Mouse (Mus musculus): ENCODE data around the gene Cfc1. TPM values are rescaled to one million over a fixed set of nuclear protein-coding genes. Genes with fewer than 3 reads are reported as not detected.

Gene Cfc1
- polyA plus RNA-seq, 1 experiment from 2014 or later = not detected

DNA sequence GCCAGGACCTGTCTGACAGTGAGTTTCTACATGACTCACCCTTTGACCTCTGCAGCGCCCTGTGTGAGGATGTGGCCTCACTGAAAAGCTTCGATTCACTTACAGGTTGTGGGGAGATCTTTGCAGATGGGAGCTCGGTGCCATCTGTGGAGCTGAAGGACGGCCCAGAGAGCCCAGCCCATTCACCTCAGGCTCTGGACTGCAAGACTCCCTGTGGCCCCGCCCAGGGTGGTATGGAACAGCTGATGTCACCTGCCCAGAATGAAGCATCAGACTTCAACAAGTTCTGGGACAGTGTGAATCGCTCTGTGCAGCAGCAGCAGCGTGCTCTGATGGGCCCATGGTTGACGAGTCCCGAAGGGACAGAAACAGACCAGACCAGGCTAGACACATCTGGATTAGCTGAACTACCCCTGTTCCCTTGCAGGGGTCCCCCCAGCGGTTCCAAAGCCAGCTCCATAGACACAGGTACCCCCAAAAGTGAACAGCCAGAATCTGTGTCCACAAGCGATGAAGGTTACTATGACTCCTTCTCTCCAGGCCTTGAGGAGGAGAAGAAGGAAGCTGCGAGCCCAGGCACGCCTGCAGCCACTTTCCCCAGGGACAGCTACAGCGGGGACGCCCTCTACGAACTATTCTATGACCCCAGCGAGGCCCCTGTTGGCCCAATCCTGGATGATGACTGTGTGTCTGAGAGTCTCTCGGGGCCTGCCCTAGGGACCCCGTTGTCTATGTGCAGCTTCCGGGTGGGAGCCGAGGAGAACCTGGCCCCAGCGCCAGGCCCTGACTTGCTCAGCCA, 52.0 kb downstream of the Cfc1 start:
- Histone ChIP-seq H3K9me3 (ENCODE audit: control insufficient read depth, low read length) (no peaks in the 10 kb centered on the region), H3K4me1 (ENCODE audit: control insufficient read depth, insufficient read depth, low read length) (peaks cover 4% of the 10 kb centered on the region; the same call in 1 of the 2 replicates), H3K27ac (ENCODE audit: low read depth, low read length) (no peak overlapping the region), H3K27me3 (ENCODE audit: control insufficient read depth, insufficient read depth, low read length) (no peaks in the 10 kb centered on the region), H3K36me3 (ENCODE audit: control insufficient read depth, insufficient read depth, low read length) (peaks cover 20% of the 10 kb centered on the region), H3K4me3 (ENCODE audit: low read depth, low read length) (no peak overlapping the region), H3K9ac (replicated peaks; ENCODE audit: low read depth, low read length) (no peak overlapping the region), H3K4me2 (ENCODE audit: low read depth, low read length) (no peak overlapping the region)
- WGBS = 85% methylated on average over 22 of the region's 22 CpGs
- no peak for ATAC-seq (ENCODE audit: low read depth)

Other genes starting within 250 kb of the Cfc1 start
- 64.4 and 65.2 TPM in 2 replicates for gene Ccdc115, start 96.0 kb upstream of the Cfc1 start, polyA plus RNA-seq (2014; fragmentation: Nextera tagmentation; extraction: Ambion mirVana)
- gene Imp4, start 95.8 kb upstream of the Cfc1 start, polyA plus RNA-seq (2014; fragmentation: Nextera tagmentation; extraction: Ambion mirVana) = 50.9 and 60.2 TPM in 2 replicates
- 1.6 and 5.6 TPM in 2 replicates for gene Ptpn18, start 75.9 kb upstream of the Cfc1 start, polyA plus RNA-seq (2014; fragmentation: Nextera tagmentation; extraction: Ambion mirVana)
- not detected in 2 replicates for gene Prss39, start 37.2 kb upstream of the Cfc1 start, polyA plus RNA-seq (2014; fragmentation: Nextera tagmentation; extraction: Ambion mirVana)
- not detected in 2 replicates for gene Prss40, start 25.3 kb downstream of the Cfc1 start, polyA plus RNA-seq (2014; fragmentation: Nextera tagmentation; extraction: Ambion mirVana)
- gene Amer3, start 44.0 kb downstream of the Cfc1 start, polyA plus RNA-seq (2014; fragmentation: Nextera tagmentation; extraction: Ambion mirVana) = 29.2 and 33.1 TPM in 2 replicates

Data from neural tube, embryonic 14.5 days (tissue).